Mouse (Mus musculus): ENCODE data around the gene Kif1a.

- TF ChIP-seq ZC3H11A (IDR thresholded peaks at IDR 0.05; ENCODE audit: borderline replicate concordance, low read depth, low read length) (no peak), ZNF384 (IDR thresholded peaks at IDR 0.05; ENCODE audit: low read depth, low read length) (no peak)
Measured at GRCm38 (mm10) chr1:93102700-93103099, 949 bp upstream of the Kif1a start.

Measured in ES-E14 (cell line).